Mouse (Mus musculus) spleen, postnatal 10 days (tissue): ENCODE measurements around the gene Pcp4.

ENCODE experiments used
- DNase-seq, 2 experiments: peaks; one replicate each; pipeline ENCODE4 v3.0.0; 2021 to 2022; ENCODE audit warnings: low spot score in 2 of 2

Pcp4 gene

DNA sequence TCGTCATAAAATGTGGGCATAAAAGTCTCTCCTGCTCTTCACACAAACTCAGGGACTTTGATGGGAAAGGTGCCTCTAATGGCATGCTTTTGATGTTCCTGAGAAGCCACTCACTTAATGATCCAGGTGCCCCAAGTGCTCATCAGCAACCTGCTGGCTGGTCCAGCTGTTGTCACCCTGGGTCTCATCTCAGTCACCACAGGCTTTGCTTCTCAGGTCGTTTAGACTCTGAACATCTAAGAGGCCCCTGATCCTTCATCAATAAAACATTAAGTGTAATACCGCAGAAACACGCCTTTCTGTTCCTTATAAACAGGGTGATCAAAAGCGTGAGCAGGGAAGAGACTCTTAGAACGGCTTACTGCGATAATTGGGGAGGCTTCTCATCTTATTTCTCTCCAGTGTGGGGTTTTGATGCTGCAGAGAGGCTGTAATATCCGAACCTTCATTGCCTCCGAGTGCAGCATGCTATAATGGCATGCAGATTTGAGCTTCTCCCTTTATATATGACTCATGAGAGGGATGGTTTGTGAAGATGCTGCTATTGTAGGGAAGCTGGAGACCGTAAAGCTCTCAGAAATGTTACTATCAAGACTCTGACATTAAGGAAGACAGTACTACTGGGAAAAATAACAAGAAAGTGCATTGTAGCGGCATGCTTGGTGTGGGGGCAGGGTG, 19.7 kb downstream of the Pcp4 start:
- no peak for DNase-seq

DNA sequence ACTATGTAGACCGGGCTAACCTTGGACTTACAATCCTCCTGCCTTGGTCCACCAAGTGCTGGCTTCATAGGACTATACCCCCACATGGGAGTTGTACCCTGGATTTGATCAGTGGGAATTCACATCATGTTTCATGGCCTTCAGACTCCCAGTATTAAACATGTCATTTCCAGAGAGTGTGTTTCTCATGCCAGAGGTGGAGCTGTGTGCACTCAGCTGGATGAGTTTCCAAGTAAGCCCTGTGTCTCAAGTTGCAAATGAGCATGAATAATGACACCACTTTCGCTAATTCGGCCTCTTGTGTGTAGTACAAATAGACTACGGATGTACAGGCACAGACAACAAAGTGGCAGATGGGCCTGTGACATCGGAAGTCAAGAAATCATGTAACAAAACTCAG, 20.6 kb downstream of the Pcp4 start:
- no peak for DNase-seq

GRCm38 (mm10) chr16:96491530-96491929, 24.1 kb downstream of the Pcp4 start:
- DNase-seq, result no peak

GRCm38 (mm10) chr16:96494079-96494478, 26.7 kb downstream of the Pcp4 start:
- no peak for DNase-seq

GRCm38 (mm10) chr16:96498951-96499350, 31.5 kb downstream of the Pcp4 start:
- DNase-seq, result no peak

- no peak for DNase-seq
Measured at GRCm38 (mm10) chr16:96501241-96501640, 33.8 kb downstream of the Pcp4 start.

DNA sequence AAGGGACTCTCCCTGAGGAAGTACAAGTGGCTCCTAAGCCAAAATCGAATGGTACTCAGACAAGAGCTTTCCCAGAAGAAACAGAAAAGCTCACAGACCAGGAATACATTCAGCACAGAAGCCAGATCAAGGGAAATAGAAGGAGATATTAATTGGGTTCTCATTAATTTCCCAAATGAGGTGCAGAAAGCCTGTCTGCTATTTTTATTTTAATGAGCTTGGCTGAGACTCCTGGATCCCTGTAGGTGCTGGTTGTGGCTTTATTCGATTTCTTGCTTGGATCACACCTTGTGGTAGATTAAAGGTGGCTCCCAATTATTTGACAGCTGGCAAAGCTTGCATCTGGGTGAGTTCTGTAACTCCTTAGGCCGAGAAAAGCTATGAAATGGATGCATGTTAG, 35.2 kb downstream of the Pcp4 start:
- DNase-seq, result no peak

- DNase-seq, result no peak
Measured at GRCm38 (mm10) chr16:96514466-96514865, 47.1 kb downstream of the Pcp4 start.

GRCm38 (mm10) chr16:96527476-96527875, 60.1 kb downstream of the Pcp4 start:
- no peak for DNase-seq

DNA sequence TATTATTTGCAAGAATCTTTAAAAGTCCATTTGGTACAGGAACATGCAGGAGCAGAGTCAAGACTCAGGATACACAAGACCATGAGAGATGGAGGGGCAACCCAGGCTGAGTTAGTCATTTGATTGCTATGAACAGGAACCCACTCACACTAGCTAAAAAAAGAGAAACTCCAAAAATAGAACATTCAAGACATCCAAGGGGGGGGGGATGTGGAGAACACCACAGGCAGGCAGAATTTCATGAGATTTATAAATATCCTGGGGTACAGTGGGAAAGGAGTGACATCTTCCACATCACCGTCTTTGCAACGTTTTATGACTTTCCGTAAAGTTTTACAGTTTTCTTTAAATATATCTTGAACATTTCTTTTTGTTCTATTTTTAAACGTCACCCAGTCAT, 61.1 kb downstream of the Pcp4 start:
- DNase-seq, result no peak

DNA sequence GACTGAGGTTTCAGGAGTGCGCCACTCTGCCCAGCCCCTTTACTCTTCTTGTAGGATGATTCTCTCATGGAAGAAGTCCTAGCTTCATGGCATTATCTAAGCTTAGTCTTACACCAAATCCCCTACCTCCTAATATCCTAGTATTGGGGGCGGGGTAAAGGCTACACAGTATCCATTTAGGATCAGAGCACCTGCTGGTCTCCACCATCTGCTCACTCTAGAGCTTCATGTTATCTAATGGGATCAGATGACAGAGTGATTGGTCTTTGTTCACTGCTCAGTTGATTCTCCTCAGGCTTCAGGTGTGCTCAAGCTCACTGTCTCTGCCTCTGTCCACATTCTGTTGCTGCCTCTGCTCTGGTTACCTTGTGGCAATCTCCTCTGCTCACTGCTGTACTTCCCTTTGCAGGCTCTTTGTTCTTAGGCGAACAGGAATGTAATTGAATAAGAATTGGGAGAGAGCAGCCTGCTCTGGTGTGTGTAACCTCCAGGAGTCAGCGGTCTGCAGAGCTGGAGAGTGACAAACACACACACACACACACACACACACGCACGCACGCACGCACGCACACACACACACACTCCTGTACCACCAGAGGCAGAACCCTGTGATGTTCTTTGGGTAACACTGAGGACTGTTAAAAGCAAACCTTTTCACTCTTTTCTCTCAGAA, 62.6 kb downstream of the Pcp4 start:
- no peak for DNase-seq

- DNase-seq, result no peak
Measured at GRCm38 (mm10) chr16:96530569-96530898, 63.1 kb downstream of the Pcp4 start.

DNA sequence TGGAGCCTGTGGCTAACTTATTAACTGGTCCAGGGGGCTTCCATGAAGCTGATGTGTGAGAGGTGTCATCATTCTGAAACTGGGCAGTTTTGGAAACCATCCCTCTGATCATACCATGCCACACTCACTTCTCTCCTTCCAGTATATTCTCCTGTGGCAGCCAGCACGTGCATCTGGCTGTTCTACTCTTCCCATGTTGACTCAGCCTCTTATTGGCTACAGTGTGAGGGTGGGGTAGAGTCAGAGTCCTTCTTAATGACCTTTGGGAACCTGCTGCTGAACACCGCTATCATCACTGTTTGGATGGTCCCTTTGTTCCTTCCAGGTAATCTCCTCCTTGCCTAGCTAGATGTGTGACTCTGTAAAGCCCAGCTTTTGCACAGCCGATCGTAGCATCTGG, 63.6 kb downstream of the Pcp4 start:
- DNase-seq, result no peak

GRCm38 (mm10) chr16:96533710-96534109, 66.3 kb downstream of the Pcp4 start:
- no peak for DNase-seq

- no peak for DNase-seq
Measured at GRCm38 (mm10) chr16:96535271-96535670, 67.9 kb downstream of the Pcp4 start.

DNA sequence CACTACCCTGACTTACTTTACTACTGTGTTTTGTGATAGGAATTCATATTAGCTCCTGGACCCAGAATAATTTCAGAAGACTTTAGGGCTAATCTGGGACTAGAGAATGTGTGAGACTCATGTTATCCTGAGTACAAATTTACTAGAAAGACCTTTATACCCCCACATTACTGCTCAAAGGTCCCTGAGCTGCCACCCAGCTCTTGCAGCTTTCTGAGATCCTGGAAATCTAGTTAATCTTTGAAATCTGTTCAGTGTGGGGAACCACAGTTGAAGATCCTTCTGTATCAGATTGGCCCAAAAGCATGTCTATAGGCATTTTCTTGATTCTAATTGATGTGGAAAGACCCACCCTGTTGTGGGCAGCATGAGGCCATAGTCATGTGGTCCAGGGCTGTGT, 69.0 kb downstream of the Pcp4 start:
- no peak for DNase-seq

DNA sequence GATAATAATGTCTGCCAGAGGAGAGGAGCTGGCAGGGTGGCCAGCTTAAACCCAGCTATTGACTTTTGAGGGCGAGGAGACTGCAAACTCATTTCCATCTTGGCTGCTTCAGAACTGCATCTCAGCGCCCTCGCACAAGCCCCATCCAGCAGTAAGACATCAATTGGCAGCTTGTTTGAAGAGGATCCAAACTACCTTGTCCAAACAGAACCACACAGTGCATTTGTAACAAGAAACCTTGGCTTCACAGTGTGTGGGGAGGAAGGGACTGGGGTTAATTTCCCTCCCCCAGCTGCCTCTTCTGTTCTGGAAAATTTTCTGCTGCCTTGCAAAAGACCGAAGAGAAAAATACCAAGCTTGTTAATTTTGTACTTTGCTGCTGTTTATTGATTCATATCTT, 71.7 kb downstream of the Pcp4 start:
- DNase-seq, result no peak

DNA sequence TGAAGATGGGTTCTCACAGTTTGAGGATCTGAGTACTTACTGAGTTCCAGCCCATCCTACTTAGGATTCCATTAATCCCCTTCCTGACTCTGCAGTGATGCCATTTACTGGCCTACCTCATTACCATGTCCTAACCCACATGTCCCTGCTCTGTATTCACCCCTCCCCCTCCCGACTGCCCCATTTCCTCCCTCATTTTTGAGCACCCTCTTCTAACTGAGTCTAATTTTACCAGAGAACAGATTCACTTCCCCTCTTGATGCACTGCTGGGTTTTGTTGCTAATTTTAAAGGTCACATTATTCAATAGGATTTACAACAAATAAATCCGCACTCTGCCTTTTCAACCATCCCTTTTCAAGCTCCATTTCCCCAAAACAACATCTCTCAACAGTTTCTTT, 73.7 kb downstream of the Pcp4 start:
- DNase-seq, result peak in 1 of 2 experiments; percentile 77

- no peak for DNase-seq
Measured at GRCm38 (mm10) chr16:96552680-96553079, 85.3 kb downstream of the Pcp4 start.

DNA sequence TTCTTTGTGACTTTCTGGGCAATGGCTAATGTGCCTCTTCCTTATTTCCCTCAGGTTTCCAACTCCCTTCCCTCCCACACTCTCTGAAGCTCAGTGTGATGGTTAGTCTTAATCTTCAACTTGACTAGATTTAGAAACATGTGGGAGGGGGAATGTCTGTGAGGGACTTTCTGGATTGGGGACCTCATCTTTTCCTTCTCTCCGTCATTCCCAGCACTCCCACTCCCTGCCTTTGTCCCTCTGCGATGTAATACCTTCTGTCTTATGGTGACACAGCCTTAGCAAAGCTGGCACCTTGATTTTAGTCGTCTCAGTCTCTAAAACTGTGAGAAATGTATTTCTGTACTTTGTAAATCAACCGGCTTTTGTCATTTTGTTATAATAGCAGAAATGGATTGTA, 88.0 kb downstream of the Pcp4 start:
- no peak for DNase-seq

DNA sequence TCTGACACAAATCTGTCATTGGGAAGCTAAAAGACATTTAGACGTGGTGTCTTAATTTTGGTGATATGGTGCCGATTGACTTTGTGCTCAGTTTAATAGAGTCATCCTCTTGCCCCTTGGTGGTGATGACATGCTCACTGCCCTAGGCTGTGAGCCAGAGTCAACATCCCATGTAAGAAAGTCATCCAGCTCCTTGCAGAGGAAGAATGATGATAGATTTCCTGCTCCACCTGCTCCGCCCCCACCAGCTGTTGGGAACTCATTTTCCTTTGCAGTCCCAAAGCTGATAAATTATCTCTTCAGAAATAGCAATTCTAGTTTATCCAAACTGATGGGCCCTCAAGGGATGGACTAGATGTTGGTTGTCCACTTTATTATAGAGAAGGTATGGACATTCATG, 89.2 kb downstream of the Pcp4 start:
- DNase-seq, result no peak

DNA sequence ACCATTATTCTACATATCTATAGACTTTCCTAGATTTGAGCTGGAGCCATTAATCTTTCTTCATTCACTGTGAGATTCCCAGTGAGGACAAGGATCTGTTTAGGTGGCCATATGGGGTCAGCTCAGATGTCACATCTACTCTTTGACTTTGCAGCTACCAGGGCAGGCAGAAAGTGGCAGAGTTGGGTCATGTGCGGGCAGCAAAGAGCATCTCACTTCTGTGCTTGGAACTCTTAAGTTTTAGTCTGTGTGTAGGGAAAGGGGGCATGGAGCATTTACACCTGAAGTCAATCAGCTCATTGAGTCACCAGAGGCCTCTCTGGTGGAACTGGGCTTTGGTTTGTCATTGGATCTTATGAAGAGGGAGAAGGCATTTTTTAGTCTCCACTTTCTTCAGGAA, 90.9 kb downstream of the Pcp4 start:
- DNase-seq, result no peak

GRCm38 (mm10) chr16:96559796-96560195, 92.4 kb downstream of the Pcp4 start:
- no peak for DNase-seq
